Mouse (Mus musculus) liver, embryonic 12.5 days (tissue): ENCODE data around the gene Pygo2. TPM values are rescaled to one million over a fixed set of nuclear protein-coding genes. Genes with fewer than 3 reads are reported as not detected.
"Not testable (repeated sequence)": the region's sequence is repeated elsewhere in the genome, so short reads cannot be mapped to it uniquely, and the experiment has no call there.

Experiments used
- ATAC-seq: fragments of 200-750 bp; cut with Nextera tagmentation; 2 replicates; pipeline ENCODE4 v1.8.0; 2017; ENCODE audit warnings: moderate number of reproducible peaks, mild to moderate bottlenecking, moderate library complexity
- H3K27ac ChIP-seq: fragments of 300-500 bp; sonication (generic); 2 replicates; pipeline ENCODE4 v1.5.1; 2016; ENCODE audit warnings: mild to moderate bottlenecking
- H3K27me3 ChIP-seq: fragments of 300-500 bp; sonication (generic); replicated peaks from 2 replicates; pipeline ENCODE4 v1.6.1; 2016; ENCODE audit warnings: mild to moderate bottlenecking, moderate library complexity
- H3K36me3 ChIP-seq: fragments of 300-500 bp; sonication (generic); 2 replicates; pipeline ENCODE4 v1.6.1; 2016; ENCODE audit warnings: mild to moderate bottlenecking, moderate library complexity
- H3K4me1 ChIP-seq: fragments of 300-500 bp; sonication (generic); 2 replicates; pipeline ENCODE4 v1.6.1; 2016
- H3K4me2 ChIP-seq: fragments of 300-500 bp; sonication (generic); 2 replicates; pipeline ENCODE4 v1.6.1; 2016; ENCODE audit warnings: mild to moderate bottlenecking, moderate library complexity
- H3K4me3 ChIP-seq: fragments of 300-500 bp; sonication (generic); 2 replicates; pipeline ENCODE4 v1.5.1; 2016; ENCODE audit warnings: mild to moderate bottlenecking, moderate library complexity
- H3K9ac ChIP-seq: fragments of 300-500 bp; sonication (generic); 2 replicates; pipeline ENCODE4 v1.6.1; 2016; ENCODE audit warnings: mild to moderate bottlenecking, moderate library complexity
- H3K9me3 ChIP-seq: fragments of 300-500 bp; sonication (generic); replicated peaks from 2 replicates; pipeline ENCODE4 v1.6.1; 2016; ENCODE audit warnings: mild to moderate bottlenecking, moderate library complexity
- WGBS: fragments of 180-500 bp; shearing (Covaris S2); methylation state at CpG from one replicate; pipeline ENCODE4 v1.1.7; 2016; ENCODE audit not compliant: insufficient replicate concordance; 5-methylcytosine and 5-hydroxymethylcytosine counted together
- polyA plus RNA-seq: library from polyadenylated mRNA; unstranded; fragments of >200 nt; fragmentation: Nextera tagmentation; extraction: Ambion mirVana; gene quantifications from 2 replicates; pipeline ENCODE4 v1.2.1, GENCODE M21; 2016

Pygo2 gene
- polyA plus RNA-seq, 1 experiment from 2014 or later: 23.1 TPM

DNA sequence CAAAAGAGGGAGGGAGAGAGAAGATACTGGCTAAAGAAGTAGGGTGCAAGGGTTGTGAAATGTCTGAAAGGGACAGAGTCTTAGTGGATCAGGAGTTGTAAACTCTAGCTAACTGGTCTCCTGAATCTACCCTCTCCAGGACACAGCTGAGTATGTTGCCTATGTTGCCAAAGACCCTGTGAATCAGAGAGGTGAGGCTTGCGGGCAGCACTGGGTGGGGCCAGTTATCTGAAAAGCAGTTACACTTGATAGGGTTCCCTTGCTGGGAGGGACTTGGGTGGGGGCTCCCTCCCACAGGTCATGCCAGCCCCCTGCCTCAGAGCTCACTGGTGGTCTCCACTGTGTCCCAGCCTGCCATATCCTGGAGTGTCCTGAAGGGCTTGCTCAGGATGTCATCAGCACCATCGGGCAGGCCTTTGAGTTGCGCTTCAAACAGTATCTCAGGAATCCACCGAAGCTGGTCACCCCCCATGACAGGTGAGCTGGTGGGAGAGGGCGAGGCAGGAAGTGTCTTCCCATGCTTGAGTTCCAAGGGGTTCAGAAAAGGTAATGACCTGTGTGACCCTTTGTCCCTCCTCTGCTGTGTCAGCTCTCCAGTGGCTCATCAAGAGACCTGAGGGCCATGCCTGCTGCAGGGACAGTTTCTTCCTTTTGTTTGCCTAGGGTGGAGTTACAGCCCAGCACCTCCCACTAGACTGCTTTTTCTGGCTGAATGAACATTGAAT, 5.4 kb upstream of the Pygo2 start:
- Histone ChIP-seq H3K4me2 (peak overlapping the region; percentile 97), H3K9ac (peak overlapping the region; percentile 37; the same call in 1 of the 2 replicates), H3K4me1 (peaks cover 79% of the 10 kb centered on the region), H3K9me3 (no peaks in the 10 kb centered on the region), H3K27me3 (no peaks in the 10 kb centered on the region), H3K27ac (peak overlapping the region; percentile 89), H3K36me3 (peaks cover 65% of the 10 kb centered on the region), H3K4me3 (peak overlapping the region; percentile 42; the same call in 1 of the 2 replicates)
- ATAC-seq: peak; percentile 52
- 57% methylated on average over 5 of the region's 5 CpGs for WGBS

GRCm38 (mm10) chr3:89425141-89425525, 4.9 kb upstream of the Pygo2 start:
- Histone ChIP-seq H3K27ac (peak overlapping the region; percentile 89), H3K4me1 (peaks cover 79% of the 10 kb centered on the region), H3K27me3 (no peaks in the 10 kb centered on the region), H3K4me3 (peak overlapping the region; percentile 42), H3K9me3 (no peaks in the 10 kb centered on the region), H3K36me3 (peaks cover 65% of the 10 kb centered on the region), H3K4me2 (peak overlapping the region; percentile 97), H3K9ac (peak overlapping the region; percentile 65)
- WGBS: 61% methylated on average over 5 of the region's 5 CpGs
- no peak for ATAC-seq

DNA sequence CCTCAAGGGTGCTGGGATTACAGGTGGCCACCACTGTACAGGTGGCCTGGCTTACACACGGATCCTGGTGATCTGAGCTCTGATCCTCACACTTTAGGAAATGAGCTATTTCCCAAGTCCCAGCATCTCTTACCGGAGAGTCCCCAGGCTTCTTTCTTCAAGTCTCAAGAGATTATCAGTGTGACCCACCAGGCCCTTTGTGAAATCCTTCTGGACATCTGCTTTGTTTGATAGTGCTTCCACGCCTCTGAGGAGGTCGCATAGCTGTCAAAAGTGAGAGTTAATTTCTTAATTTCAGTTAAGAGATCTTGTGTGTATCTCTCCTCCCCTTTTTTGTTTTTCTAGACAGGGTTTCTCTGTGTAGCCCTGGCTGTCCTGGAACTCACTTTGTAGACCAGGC, 4.1 kb upstream of the Pygo2 start:
- H3K4me1 ChIP-seq: peaks cover 76% of the 10 kb centered on the region

GRCm38 (mm10) chr3:89429021-89429420, 993 bp upstream of the Pygo2 start:
- H3K9ac ChIP-seq, ATAC-seq, H3K9me3 ChIP-seq, H3K4me2 ChIP-seq, H3K4me3 ChIP-seq, H3K27me3 ChIP-seq, H3K27ac ChIP-seq: not testable (repeated sequence)
- H3K4me1 ChIP-seq: peaks cover 61% of the 10 kb centered on the region
- H3K36me3 ChIP-seq: peaks cover 75% of the 10 kb centered on the region
- WGBS: 90% methylated on average over 7 of the region's 7 CpGs

More for the DNA sequence above, 4.1 kb upstream of the Pygo2 start:
- H3K36me3 ChIP-seq: peaks cover 65% of the 10 kb centered on the region
- 22% methylated on average over 4 of the region's 4 CpGs for WGBS
- H3K27ac ChIP-seq: peak overlapping the region; percentile 89
- peak overlapping the region; percentile 97 for H3K4me2 ChIP-seq
- peak overlapping the region; percentile 65 for H3K9ac ChIP-seq
- peak overlapping the region; percentile 42 for H3K4me3 ChIP-seq
- ATAC-seq: 0 out of 2 replicates have a peak, but pooled peaks have one; percentile 8
- H3K27me3 ChIP-seq: no peaks in the 10 kb centered on the region
- H3K9me3 ChIP-seq: no peaks in the 10 kb centered on the region

- peaks cover 53% of the 10 kb centered on the region for H3K36me3 ChIP-seq
- no peak for ATAC-seq
- H3K4me1 ChIP-seq: peaks cover 53% of the 10 kb centered on the region
- 80% methylated on average over 8 of the region's 8 CpGs for WGBS
- H3K9ac ChIP-seq: no peak overlapping the region
- H3K9me3 ChIP-seq: no peaks in the 10 kb centered on the region
- no peaks in the 10 kb centered on the region for H3K27me3 ChIP-seq
- H3K4me2 ChIP-seq: no peak overlapping the region
- no peak overlapping the region for H3K27ac ChIP-seq
- no peak overlapping the region for H3K4me3 ChIP-seq
Measured at GRCm38 (mm10) chr3:89432606-89433005, 2.6 kb downstream of the Pygo2 start.

DNA sequence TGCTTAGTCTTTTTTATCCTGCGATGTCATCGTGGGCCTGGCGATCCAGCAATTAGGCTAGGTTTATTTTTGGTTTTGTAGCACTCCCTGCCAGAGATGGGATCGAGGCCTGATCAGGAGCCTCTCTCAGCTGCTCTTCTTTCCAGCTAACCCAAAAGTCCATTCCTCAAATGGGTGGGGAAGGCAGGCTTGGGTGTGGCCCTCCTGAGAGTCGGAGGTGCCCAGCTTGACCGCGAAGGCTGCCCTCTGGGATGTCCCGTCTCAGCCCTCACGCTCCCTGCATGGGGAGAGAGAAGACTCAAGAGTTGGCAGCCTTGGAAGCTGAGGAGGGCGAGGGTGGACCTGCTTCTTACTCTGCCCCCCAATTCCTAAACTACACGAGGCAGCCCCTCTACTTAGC, 4.5 kb downstream of the Pygo2 start:
- H3K9ac ChIP-seq: no peak overlapping the region
- peaks cover 59% of the 10 kb centered on the region for H3K4me1 ChIP-seq
- no peaks in the 10 kb centered on the region for H3K27me3 ChIP-seq
- H3K27ac ChIP-seq: peak overlapping the region; percentile 28; the same call in 1 of the 2 replicates
- H3K36me3 ChIP-seq: peaks cover 38% of the 10 kb centered on the region
- no peak for ATAC-seq
- no peak overlapping the region for H3K4me3 ChIP-seq
- no peak overlapping the region for H3K4me2 ChIP-seq
- 73% methylated on average over 11 of the region's 11 CpGs for whole genome bisulfite sequencing
- no peaks in the 10 kb centered on the region for H3K9me3 ChIP-seq

DNA sequence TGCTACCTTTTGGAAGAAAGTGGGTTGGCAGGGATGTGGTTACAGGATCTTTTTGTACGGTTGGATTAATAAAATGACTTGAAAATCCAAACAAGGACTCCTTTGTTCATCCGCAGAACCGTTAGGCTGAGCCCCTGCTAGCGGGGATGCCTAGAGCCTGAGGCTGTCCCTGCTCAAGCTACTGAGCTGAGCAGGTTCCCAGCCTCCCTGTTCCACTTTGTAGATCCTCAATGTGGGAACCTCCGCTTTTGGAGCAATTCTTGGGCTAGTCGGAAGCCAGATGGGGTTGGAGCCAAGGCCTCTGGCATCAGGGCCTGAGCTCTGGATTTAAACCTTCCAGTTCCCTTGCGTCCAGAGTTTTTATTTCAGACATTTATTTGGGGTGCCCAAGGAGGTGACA, 5.0 kb downstream of the Pygo2 start:
- H3K9ac ChIP-seq: no peak overlapping the region
- H3K36me3 ChIP-seq: peaks cover 38% of the 10 kb centered on the region
- H3K4me1 ChIP-seq: peaks cover 54% of the 10 kb centered on the region
- WGBS: 86% methylated on average over 7 of the region's 7 CpGs
- H3K4me2 ChIP-seq: no peak overlapping the region
- ATAC-seq: no peak
- no peak overlapping the region for H3K4me3 ChIP-seq
- H3K27me3 ChIP-seq: no peaks in the 10 kb centered on the region
- H3K9me3 ChIP-seq: no peaks in the 10 kb centered on the region
- H3K27ac ChIP-seq: peak overlapping the region; percentile 28; the same call in 1 of the 2 replicates

- Histone ChIP-seq H3K4me1 (peaks cover 44% of the 10 kb centered on the region), H3K9ac (peak within 1 kb of the TSS; percentile 71), H3K36me3 (peaks cover 37% of the 10 kb centered on the region), H3K27me3 (no peaks in the 10 kb centered on the region), H3K4me3 (peak within 1 kb of the TSS; percentile 64), H3K4me2 (peak within 1 kb of the TSS; percentile 83), H3K9me3 (no peaks in the 10 kb centered on the region), H3K27ac (peak within 1 kb of the TSS; percentile 65; the same call in 1 of the 2 replicates)
- ATAC-seq: peak; percentile 81
- 4% methylated on average over 16 of the region's 16 CpGs for WGBS
Measured at GRCm38 (mm10) chr3:89436176-89437113, 6.4 kb downstream of the Pygo2 start, which contains the start of gene Pbxip1. Pbxip1 (plus strand) TSS chr3:89436706.

DNA sequence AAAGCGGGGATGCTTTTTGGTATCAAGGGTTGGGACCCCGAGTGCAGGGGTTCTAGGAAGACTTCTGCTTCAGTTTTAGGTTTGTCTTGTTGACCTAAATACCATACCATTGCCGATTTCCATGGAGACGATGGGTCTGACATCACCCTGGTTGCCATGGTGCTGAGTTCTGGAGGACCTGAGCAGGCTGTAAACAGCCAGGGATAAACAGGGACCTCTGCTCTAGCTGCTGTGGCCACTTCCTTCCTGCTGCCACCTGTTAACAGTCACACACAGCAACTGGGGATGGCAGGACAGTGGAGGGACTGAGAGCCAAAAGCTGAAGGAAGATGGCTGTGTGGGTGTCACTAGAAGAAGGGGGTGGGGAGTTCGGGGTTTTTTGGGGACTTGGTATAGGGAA, 7.3 kb downstream of the Pygo2 start:
- peak overlapping the region; percentile 71 for H3K9ac ChIP-seq
- WGBS: 24% methylated on average over 5 of the region's 5 CpGs
- no peak for ATAC-seq
- H3K27ac ChIP-seq: peak overlapping the region; percentile 65; the same call in 1 of the 2 replicates
- peaks cover 31% of the 10 kb centered on the region for H3K36me3 ChIP-seq
- H3K4me1 ChIP-seq: peaks cover 36% of the 10 kb centered on the region
- H3K4me3 ChIP-seq: peak overlapping the region; percentile 64
- H3K9me3 ChIP-seq: no peaks in the 10 kb centered on the region
- no peaks in the 10 kb centered on the region for H3K27me3 ChIP-seq
- H3K4me2 ChIP-seq: peak overlapping the region; percentile 83

DNA sequence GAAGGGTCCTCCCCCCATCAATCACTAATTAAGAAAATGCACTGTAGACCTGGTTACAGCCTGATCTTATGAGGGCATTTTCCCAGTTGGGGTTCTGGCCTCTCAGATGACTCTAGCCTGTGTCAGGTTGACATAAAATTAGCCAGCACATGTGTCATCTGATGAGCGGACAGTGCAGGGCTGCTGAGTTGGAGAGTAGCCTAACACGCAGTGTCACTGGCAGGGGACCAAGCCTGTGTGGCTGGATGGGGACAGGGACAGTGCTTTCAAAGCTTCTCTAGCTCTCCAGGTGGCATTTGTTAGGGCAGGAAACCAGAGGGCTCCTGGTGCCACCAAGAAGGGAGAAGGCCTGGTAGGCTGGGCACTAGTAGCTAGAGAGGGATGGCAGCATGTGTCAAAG, 10.7 kb downstream of the Pygo2 start:
- peaks cover 24% of the 10 kb centered on the region for H3K4me1 ChIP-seq
- no peak overlapping the region for H3K4me3 ChIP-seq
- H3K27me3 ChIP-seq: no peaks in the 10 kb centered on the region
- 84% methylated on average over 2 of the region's 2 CpGs for WGBS
- no peak overlapping the region for H3K9ac ChIP-seq
- no peak overlapping the region for H3K27ac ChIP-seq
- H3K4me2 ChIP-seq: no peak overlapping the region
- ATAC-seq: no peak
- no peaks in the 10 kb centered on the region for H3K9me3 ChIP-seq
- H3K36me3 ChIP-seq: peaks cover 12% of the 10 kb centered on the region

DNA sequence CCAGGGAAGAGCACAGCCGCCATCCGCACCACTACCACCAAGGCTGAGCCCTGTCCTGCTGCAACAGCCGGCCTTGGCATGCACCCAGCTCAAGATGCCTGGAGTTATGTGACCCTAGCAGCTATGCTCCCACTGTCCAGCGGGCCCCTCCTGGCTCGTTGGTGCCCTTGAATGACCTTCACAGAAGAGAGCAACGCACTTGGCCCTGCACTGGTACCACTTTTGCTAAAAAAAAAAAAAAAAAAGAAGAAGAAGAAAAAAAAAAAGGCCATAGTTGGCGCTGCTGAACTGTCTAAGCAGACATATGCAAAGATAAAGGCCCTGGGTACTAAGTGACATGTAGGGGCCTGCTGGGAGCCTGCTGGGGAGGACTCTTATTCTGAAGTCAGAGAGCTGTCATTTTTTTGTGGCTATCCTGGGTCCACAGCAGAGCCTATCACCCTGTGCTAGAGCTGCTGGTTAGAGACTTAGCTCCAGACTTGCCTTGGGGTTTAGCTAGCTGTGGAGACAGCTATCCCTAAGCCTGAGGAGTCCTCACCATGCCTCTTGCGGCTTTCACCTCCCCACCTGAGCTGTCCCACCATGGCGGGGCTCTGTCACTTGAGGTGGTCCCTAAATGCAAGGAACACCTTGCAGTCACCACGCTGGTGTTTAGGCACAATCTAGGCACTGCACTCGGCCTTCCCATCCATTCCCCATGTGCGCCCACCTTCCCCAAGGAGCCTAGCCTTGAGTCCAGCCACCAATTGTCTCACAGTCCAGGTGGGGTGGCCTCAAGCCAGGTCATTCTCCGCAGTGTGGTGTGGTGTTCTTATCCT, 18.9 kb downstream of the Pygo2 start:
- ATAC-seq: peak; percentile 82
- H3K27me3 ChIP-seq: no peaks in the 10 kb centered on the region
- 0 out of 2 replicates have a peak overlapping the region, but pooled peaks have one; percentile 2 for H3K4me3 ChIP-seq
- H3K4me2 ChIP-seq: peak overlapping the region; percentile 46
- H3K9ac ChIP-seq: peak overlapping the region; percentile 46
- peaks cover 43% of the 10 kb centered on the region for H3K4me1 ChIP-seq
- H3K9me3 ChIP-seq: no peaks in the 10 kb centered on the region
- 30% methylated on average over 13 of the region's 13 CpGs for WGBS
- peaks cover 22% of the 10 kb centered on the region for H3K36me3 ChIP-seq
- peak overlapping the region; percentile 53 for H3K27ac ChIP-seq
